Mouse (Mus musculus): ENCODE results near the gene Prg2. TPM values are rescaled to one million over a fixed set of nuclear protein-coding genes. Genes with fewer than 3 reads are reported as not detected.

Gene Prg2
- polyA plus RNA-seq, 1 experiment from 2014 or later, result not detected

Other genes starting within 250 kb of the Prg2 start
- gene Ypel4, start 246.4 kb upstream of the Prg2 start, polyA plus RNA-seq (2015; fragmentation: Nextera tagmentation; extraction: Ambion mirVana), result 16.9 and 19.9 TPM in 2 replicates
- gene Gm19426, start 236.8 kb upstream of the Prg2 start, polyA plus RNA-seq (2015; fragmentation: Nextera tagmentation; extraction: Ambion mirVana), result 4.9 and 6.7 TPM in 2 replicates
- gene Serping1, start 205.0 kb upstream of the Prg2 start, polyA plus RNA-seq (2015; fragmentation: Nextera tagmentation; extraction: Ambion mirVana), result 40.8 and 42.3 TPM in 2 replicates
- 26.1 and 27.8 TPM in 2 replicates for gene Ube2l6, start 181.6 kb upstream of the Prg2 start, polyA plus RNA-seq (2015; fragmentation: Nextera tagmentation; extraction: Ambion mirVana)
- gene Smtnl1, start 157.8 kb upstream of the Prg2 start, polyA plus RNA-seq (2015; fragmentation: Nextera tagmentation; extraction: Ambion mirVana), result not detected in 2 replicates
- 76.5 and 83.2 TPM in 2 replicates for gene Timm10, start 153.5 kb upstream of the Prg2 start, polyA plus RNA-seq (2015; fragmentation: Nextera tagmentation; extraction: Ambion mirVana)
- 1.5 and 1.6 TPM in 2 replicates for gene Slc43a1, start 141.6 kb upstream of the Prg2 start, polyA plus RNA-seq (2015; fragmentation: Nextera tagmentation; extraction: Ambion mirVana)
- gene Rtn4rl2, start 93.8 kb upstream of the Prg2 start, polyA plus RNA-seq (2015; fragmentation: Nextera tagmentation; extraction: Ambion mirVana), result 3.0 and 4.5 TPM in 2 replicates
- 5.4 and 5.7 TPM in 2 replicates for gene Slc43a3, start 43.9 kb upstream of the Prg2 start, polyA plus RNA-seq (2015; fragmentation: Nextera tagmentation; extraction: Ambion mirVana)
- not detected in 2 replicates for gene Prg3, start 7.8 kb downstream of the Prg2 start, polyA plus RNA-seq (2015; fragmentation: Nextera tagmentation; extraction: Ambion mirVana)
- 156 and 166 TPM in 2 replicates for gene Ssrp1, start 56.8 kb downstream of the Prg2 start, polyA plus RNA-seq (2015; fragmentation: Nextera tagmentation; extraction: Ambion mirVana)
- gene P2rx3, start 57.0 kb downstream of the Prg2 start, polyA plus RNA-seq (2015; fragmentation: Nextera tagmentation; extraction: Ambion mirVana), result 8.0 and 11.2 TPM in 2 replicates
- gene Tnks1bp1, start 67.6 kb downstream of the Prg2 start, polyA plus RNA-seq (2015; fragmentation: Nextera tagmentation; extraction: Ambion mirVana), result 19.6 and 29.8 TPM in 2 replicates
- gene Aplnr, start 155.8 kb downstream of the Prg2 start, polyA plus RNA-seq (2015; fragmentation: Nextera tagmentation; extraction: Ambion mirVana), result 23.9 and 33.7 TPM in 2 replicates
- 12.7 and 13.2 TPM in 2 replicates for gene Lrrc55, start 216.7 kb downstream of the Prg2 start, polyA plus RNA-seq (2015; fragmentation: Nextera tagmentation; extraction: Ambion mirVana)